Mouse (Mus musculus) monocyte, adult 5-6 weeks (primary cell): ENCODE data around the gene Ntf5. TPM values are rescaled to one million over a fixed set of nuclear protein-coding genes. Genes with fewer than 3 reads are reported as not detected.

Experiments used
- ATAC-seq: fragments of 153-309, 156-312 bp; replicated peaks from 2 replicates; pipeline ENCODE4 v1.8.0; 2017; ENCODE audit warnings: mild to moderate bottlenecking; ENCODE audit not compliant: low TSS enrichment, insufficient number of reproducible peaks, severe bottlenecking, poor library complexity, low FRiP score
- total RNA-seq: library from RNA; stranded (forward); fragments of 200-1000, 200-491, 200-594 nt; gene quantifications from 3 replicates; pipeline ENCODE4 v1.2.3, GENCODE M21; 2017

Ntf5 gene
- total RNA-seq, 1 experiment from 2014 or later, result not detected

GRCm38 (mm10) chr7:45396787-45397186 lies 16.7 kb upstream of the Ntf5 start:
- no peak for ATAC-seq

- ATAC-seq, result no peak
These were observed 11.9 kb upstream of the Ntf5 start for GRCm38 (mm10) chr7:45401521-45402085.

GRCm38 (mm10) chr7:45403532-45404261 lies 9.8 kb upstream of the Ntf5 start:
- peak; percentile 71; the same call in 1 of the 2 replicates for ATAC-seq

- peak; percentile 64 for ATAC-seq
These were observed 8.1 kb upstream of the Ntf5 start, which contains the start of gene Kcna7 for GRCm38 (mm10) chr7:45405091-45406075. Gene Kcna7, plus strand, starts transcription at chr7:45405653.

- ATAC-seq, result no peak
These were observed 7.0 kb upstream of the Ntf5 start for GRCm38 (mm10) chr7:45406157-45407156.

- no peak for ATAC-seq
These were observed 5.7 kb upstream of the Ntf5 start for GRCm38 (mm10) chr7:45407836-45408235.

GRCm38 (mm10) chr7:45408351-45408750 lies 5.1 kb upstream of the Ntf5 start:
- ATAC-seq, result no peak

GRCm38 (mm10) chr7:45408949-45409348 lies 4.5 kb upstream of the Ntf5 start:
- no peak for ATAC-seq

- ATAC-seq, result no peak
These were observed 3.9 kb upstream of the Ntf5 start for GRCm38 (mm10) chr7:45409497-45410163.

GRCm38 (mm10) chr7:45412421-45412820 lies 1.1 kb upstream of the Ntf5 start:
- no peak for ATAC-seq

GRCm38 (mm10) chr7:45413864-45414739 lies 607 bp downstream of the Ntf5 start:
- 0 out of 2 replicates have a peak, but pooled peaks have one; percentile 13 for ATAC-seq

GRCm38 (mm10) chr7:45414740-45415224 lies 1.3 kb downstream of the Ntf5 start:
- ATAC-seq, result no peak

GRCm38 (mm10) chr7:45415636-45416035 lies 2.1 kb downstream of the Ntf5 start:
- no peak for ATAC-seq

GRCm38 (mm10) chr7:45417962-45418492 lies 4.5 kb downstream of the Ntf5 start:
- ATAC-seq, result no peak

GRCm38 (mm10) chr7:45419859-45420614 lies 6.5 kb downstream of the Ntf5 start:
- ATAC-seq, result no peak

- ATAC-seq, result no peak
These were observed 7.1 kb downstream of the Ntf5 start, which contains the start of gene Lhb for GRCm38 (mm10) chr7:45420615-45420919. Gene Lhb, plus strand, starts transcription at chr7:45420820.
